Mouse (Mus musculus): ENCODE results near the gene Irgm1. TPM values are rescaled to one million over a fixed set of nuclear protein-coding genes. Genes with fewer than 3 reads are reported as not detected.

Irgm1 gene
- polyA plus RNA-seq, 1 experiment from 2014 or later = 8.4 TPM

DNA sequence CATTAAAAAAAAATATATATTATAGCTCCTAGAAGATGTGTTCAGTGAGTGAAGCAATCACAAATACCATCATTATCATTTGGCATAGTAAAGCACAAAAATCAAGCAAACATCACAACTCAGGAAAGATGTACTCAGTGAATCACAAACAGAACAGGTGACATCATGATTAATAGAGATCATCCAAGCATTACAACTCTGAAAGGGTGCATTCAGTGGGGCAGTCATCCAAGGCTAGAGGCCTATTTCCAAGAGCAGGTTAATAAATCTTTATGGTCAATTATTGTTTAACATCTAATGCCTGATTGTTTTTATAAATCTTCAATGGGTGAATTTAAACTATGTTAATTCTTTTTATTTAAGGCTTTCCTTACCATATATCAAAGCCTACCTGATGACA lies 30.7 kb downstream of the Irgm1 start:
- ATAC-seq (ENCODE audit: extremely low read depth, insufficient number of reproducible peaks, low FRiP score, low TSS enrichment) = no peak

DNA sequence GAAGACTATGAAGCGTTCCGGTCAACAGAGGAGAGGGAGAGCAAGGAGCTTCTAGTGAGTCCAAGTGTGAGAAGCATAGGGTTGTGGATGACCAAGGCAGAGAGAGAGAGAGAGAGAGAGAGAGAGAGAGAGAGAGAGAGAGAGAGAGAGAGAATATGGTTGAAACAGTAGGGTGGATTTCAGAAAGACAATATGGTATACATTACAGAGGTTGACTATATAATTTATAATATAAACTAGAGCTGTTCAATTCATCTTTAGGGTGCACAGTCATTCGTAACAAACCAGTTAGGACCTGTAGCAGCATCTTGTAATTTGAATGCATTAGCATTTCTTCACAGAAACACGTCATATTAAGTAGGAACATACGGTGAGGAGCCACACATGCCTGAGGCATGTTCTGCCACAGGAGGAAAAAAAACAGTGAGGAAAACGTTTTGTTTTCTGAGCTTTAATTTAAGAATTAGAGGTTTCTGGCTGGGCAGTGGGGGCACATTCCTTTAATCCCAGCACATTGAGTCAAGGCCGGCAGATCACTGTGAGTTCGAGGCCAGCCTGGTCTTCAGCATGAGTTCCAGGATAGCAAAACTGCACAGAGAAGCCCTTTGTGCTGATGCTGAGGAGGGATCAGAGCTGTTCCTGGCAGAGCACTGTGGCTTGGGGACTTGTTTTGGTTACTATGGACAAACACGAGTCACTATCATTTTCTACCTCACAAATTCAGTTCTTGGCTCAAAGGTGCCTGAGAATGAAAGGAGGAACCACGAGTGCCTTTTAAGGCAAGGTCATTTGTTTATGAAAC lies 32.4 kb downstream of the Irgm1 start:
- H3K4me1 ChIP-seq = peaks cover 19% of the 10 kb centered on the region
- WGBS = 72% methylated on average over 10 of the region's 10 CpGs
- H3K4me3 ChIP-seq = no peak overlapping the region
- no peak overlapping the region for H3K27ac ChIP-seq (replicated peaks)
- H3K9me3 ChIP-seq = no peaks in the 10 kb centered on the region
- no peak overlapping the region for H3K9ac ChIP-seq
- ATAC-seq (ENCODE audit: extremely low read depth, insufficient number of reproducible peaks, low FRiP score, low TSS enrichment) = no peak
- peaks cover 35% of the 10 kb centered on the region for H3K27me3 ChIP-seq (replicated peaks)
- peak overlapping the region; percentile 92 for H3K4me2 ChIP-seq
- no peaks in the 10 kb centered on the region for H3K36me3 ChIP-seq

More for the DNA sequence above, 30.7 kb downstream of the Irgm1 start:
- Histone ChIP-seq H3K4me2 (no peak overlapping the region), H3K9me3 (no peaks in the 10 kb centered on the region), H3K36me3 (no peaks in the 10 kb centered on the region), H3K27me3 (replicated peaks) (peaks cover 48% of the 10 kb centered on the region), H3K9ac (no peak overlapping the region), H3K4me1 (peaks cover 15% of the 10 kb centered on the region), H3K27ac (replicated peaks) (no peak overlapping the region), H3K4me3 (no peak overlapping the region)

DNA sequence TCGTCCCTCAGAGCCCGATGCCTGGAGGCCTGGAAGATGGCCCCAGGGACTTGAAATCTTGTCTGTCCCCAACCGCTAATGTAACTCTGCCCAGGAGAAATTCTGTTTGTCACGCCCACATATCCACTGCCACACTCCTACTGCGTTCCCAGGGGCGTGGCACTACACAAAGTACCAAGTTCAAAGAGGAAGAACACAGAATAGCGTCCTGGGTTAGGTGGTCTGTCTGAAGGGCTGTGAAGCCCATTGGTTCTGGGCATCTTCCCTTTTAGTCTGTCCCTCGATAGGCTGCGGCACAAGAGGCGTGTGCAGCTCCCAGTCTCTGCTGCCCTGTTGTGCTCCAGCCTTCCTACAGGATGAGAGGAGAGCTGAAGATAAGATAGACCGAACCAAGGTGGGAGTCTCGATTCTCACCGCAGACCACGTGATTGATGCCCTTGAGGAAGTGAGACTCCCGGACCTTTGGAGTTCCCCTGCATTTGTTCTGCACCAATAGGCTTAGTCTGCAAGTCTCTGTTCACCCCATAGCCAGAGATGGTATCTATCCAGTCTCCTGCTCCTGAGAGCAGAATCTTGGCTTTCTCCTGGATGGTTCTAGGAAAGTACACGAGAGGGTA lies 33.2 kb downstream of the Irgm1 start:
- 0 out of 2 replicates have a peak, but pooled peaks have one; percentile 16 for ATAC-seq (ENCODE audit: extremely low read depth, insufficient number of reproducible peaks, low FRiP score, low TSS enrichment)

DNA sequence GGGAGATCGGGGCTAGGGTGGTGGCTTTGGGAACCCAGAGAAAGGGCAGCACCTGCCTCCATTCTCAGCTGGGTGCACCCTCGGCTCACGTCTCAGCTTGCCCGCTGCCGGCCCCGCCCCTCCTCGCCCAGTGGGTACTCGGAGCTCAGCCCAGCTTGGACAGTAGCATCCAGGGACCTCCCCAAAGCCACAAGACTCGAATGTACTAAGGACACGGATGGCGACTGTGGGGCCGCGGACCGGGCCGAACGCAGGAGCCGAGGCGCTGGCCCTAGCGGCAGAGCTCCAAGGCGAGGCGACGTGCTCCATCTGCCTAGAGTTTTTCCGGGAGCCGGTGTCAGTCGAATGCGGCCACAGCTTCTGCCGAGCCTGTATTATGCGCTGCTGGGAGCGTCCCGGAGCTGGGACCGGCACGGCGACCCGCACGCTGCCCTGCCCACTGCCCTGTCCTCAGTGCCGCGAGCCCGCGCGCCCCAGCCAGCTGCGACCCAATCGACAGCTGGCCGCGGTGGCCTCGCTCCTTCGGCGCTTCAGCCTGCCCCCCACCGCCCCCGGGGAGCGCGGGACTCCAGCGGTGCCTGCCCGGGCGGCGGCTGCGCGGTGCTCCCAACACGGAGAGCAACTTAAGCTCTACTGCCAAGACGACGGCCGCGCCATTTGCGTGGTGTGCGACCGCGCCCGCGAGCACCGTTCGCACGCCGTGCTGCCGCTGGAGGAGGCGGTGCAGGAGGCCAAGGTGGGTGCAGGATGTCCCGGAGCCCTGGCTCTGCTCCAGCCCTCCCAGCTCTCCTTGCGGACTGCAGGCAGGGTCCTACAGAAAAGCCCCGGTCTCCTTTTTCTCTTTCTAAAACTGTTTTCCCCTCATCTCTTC lies 33.9 kb downstream of the Irgm1 start:
- Histone ChIP-seq H3K9ac (peak overlapping the region; percentile 88), H3K4me2 (peak overlapping the region; percentile 92), H3K4me1 (peaks cover 19% of the 10 kb centered on the region), H3K27ac (replicated peaks) (peak overlapping the region; percentile 42), H3K4me3 (peak overlapping the region; percentile 89), H3K9me3 (no peaks in the 10 kb centered on the region), H3K27me3 (replicated peaks) (peaks cover 27% of the 10 kb centered on the region), H3K36me3 (no peaks in the 10 kb centered on the region)
- 0 out of 2 replicates have a peak, but pooled peaks have one; percentile 16 for ATAC-seq (ENCODE audit: extremely low read depth, insufficient number of reproducible peaks, low FRiP score, low TSS enrichment)
- under 1% methylated on average over 73 of the region's 77 CpGs for WGBS

More for the DNA sequence above, 33.2 kb downstream of the Irgm1 start:
- Histone ChIP-seq H3K4me1 (peaks cover 19% of the 10 kb centered on the region), H3K4me2 (peak overlapping the region; percentile 92), H3K4me3 (peak overlapping the region; percentile 89), H3K27ac (replicated peaks) (peak overlapping the region; percentile 42), H3K9ac (peak overlapping the region; percentile 88), H3K36me3 (no peaks in the 10 kb centered on the region), H3K9me3 (no peaks in the 10 kb centered on the region), H3K27me3 (replicated peaks) (peaks cover 35% of the 10 kb centered on the region)
- WGBS = 2% methylated on average over 16 of the region's 16 CpGs

DNA sequence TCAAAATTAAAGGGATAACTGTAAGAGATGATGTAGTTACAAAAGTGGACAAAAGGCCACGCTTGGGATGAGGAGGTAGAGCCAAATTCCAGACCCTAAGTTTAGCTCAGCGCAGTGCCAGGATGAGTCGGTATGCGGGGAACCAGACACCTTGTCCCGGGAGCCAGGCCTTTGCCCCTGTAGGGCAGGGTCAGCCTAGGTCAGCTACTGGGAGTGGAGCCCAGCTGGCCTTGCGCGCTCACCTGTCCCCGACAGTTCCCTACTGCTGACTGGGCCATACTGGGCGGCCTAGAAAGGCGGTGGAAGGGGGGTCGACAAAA lies 34.5 kb downstream of the Irgm1 start:
- Histone ChIP-seq H3K4me3 (peak overlapping the region; percentile 89), H3K27ac (replicated peaks) (no peak overlapping the region), H3K4me2 (peak overlapping the region; percentile 92), H3K9me3 (no peaks in the 10 kb centered on the region), H3K9ac (peak overlapping the region; percentile 88), H3K4me1 (peaks cover 19% of the 10 kb centered on the region), H3K36me3 (no peaks in the 10 kb centered on the region), H3K27me3 (replicated peaks) (peaks cover 22% of the 10 kb centered on the region)
- 16% methylated on average over 11 of the region's 11 CpGs for WGBS
- no peak for ATAC-seq (ENCODE audit: extremely low read depth, insufficient number of reproducible peaks, low FRiP score, low TSS enrichment)

DNA sequence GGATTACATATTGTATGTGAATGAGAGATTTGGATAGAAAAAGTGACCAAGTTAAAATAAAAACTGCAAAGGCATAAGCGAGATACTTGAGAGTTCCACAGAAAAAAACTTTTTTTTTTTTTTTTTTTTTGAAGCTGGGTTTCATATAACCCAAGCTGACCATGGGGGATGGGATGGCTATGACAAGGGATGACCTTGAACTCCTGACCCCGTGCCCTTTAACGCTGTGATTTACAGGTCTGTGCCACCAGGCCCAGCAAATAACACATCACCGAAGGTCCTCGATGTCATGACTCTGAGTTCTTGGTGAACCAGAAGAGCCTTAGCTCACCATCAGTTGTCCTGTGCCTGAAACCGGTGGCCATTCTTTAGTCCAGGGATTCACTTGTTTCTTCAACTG lies 35.6 kb downstream of the Irgm1 start:
- Histone ChIP-seq H3K4me3 (no peak overlapping the region), H3K36me3 (no peaks in the 10 kb centered on the region), H3K27me3 (replicated peaks) (peaks cover 22% of the 10 kb centered on the region), H3K9me3 (no peaks in the 10 kb centered on the region), H3K4me1 (peaks cover 19% of the 10 kb centered on the region), H3K27ac (replicated peaks) (no peak overlapping the region), H3K9ac (no peak overlapping the region), H3K4me2 (no peak overlapping the region)
- no peak for ATAC-seq (ENCODE audit: extremely low read depth, insufficient number of reproducible peaks, low FRiP score, low TSS enrichment)
- WGBS = 69% methylated on average over 6 of the region's 6 CpGs

DNA sequence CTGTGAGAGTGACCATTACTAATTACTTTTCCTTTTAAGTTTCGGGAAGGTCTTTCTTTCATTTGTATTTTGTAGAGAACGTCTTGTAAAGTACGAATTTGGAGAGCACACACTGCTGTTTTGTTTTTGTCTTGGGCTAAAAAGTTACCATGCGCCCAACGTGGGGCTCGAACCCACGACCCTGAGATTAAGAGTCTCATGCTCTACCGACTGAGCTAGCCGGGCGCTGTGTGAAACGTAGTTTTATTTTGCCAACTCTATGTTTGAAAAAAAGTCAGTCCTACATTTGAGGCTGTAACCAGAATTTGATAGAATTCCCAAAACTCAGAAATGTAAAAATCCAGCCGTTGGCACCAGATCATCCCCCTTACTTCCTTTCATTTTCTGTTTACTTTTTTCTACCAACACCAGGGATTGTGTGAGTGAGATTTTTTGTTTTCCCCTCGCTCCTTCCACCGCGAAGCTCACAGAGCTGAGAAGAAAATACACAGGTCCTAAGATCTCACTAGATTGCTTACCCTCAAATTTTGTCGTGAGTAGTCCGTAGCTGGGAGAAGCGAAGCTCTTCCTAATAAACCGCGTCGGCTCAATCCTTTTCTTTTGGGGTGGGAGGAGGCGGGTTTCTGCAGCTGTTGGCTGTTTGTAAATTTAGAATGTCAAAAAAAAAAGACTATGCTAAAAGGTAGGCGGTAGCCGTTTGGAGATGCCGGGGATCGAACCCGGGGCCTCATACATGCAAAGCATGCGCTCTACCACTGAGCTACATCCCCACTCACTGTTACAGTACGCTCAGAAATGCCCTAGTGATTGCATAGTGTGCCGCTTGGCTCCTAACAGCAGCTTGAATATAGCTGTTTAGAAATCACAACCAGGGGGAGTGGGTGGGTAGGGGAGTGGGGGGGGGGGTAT lies 37.5 kb downstream of the Irgm1 start:
- H3K27ac ChIP-seq (replicated peaks) = peak overlapping the region; percentile 76
- peak overlapping the region; percentile 76 for H3K4me2 ChIP-seq

DNA sequence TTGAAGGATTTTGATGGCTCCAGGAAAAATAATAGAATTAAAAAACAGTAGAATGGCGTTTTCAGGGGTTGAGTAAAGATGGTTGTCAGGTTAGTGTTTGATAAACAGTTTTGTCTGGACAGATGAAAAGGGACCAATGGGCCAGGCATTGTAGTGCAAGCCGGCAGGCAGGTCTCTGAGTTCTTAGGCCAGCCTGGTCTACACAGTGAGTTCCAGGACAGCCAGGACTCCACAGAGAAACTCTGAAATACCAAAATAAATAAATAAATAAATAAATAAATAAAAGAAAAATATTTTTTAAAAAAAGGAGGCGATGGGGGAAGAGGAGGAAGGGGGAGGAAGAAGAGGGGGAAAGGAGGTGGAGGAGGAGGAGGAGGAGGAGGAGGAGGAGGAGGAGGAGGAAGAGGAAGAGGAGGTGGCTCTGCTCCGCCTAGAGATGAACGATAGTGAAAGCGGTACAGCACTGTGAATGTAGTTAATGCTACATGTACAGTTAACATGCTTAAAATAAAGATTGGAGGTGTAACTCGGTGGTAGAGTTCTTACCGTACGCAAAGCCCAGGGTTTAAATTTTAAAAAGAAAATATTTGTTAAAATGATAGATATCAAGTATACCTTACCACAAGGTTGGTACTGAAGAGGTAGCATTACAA lies 38.3 kb downstream of the Irgm1 start:
- Histone ChIP-seq H3K27me3 (replicated peaks) (peaks cover 14% of the 10 kb centered on the region), H3K4me2 (peak overlapping the region; percentile 76), H3K9me3 (no peaks in the 10 kb centered on the region), H3K4me1 (peaks cover 23% of the 10 kb centered on the region), H3K27ac (replicated peaks) (no peak overlapping the region), H3K4me3 (peak overlapping the region; percentile 79), H3K36me3 (no peaks in the 10 kb centered on the region), H3K9ac (0 out of 2 replicates have a peak overlapping the region, but pooled peaks have one; percentile 28)
- 40% methylated on average over 8 of the region's 9 CpGs for WGBS
- ATAC-seq (ENCODE audit: extremely low read depth, insufficient number of reproducible peaks, low FRiP score, low TSS enrichment) = no peak

More for the DNA sequence above, 37.5 kb downstream of the Irgm1 start:
- Histone ChIP-seq H3K4me1 (peaks cover 29% of the 10 kb centered on the region), H3K36me3 (no peaks in the 10 kb centered on the region), H3K9ac (peak overlapping the region; percentile 87), H3K9me3 (no peaks in the 10 kb centered on the region), H3K4me3 (peak overlapping the region; percentile 79), H3K27me3 (replicated peaks) (peaks cover 14% of the 10 kb centered on the region)
- peak; percentile 71 for ATAC-seq (ENCODE audit: extremely low read depth, insufficient number of reproducible peaks, low FRiP score, low TSS enrichment)
- WGBS = under 1% methylated on average over 30 of the region's 30 CpGs

DNA sequence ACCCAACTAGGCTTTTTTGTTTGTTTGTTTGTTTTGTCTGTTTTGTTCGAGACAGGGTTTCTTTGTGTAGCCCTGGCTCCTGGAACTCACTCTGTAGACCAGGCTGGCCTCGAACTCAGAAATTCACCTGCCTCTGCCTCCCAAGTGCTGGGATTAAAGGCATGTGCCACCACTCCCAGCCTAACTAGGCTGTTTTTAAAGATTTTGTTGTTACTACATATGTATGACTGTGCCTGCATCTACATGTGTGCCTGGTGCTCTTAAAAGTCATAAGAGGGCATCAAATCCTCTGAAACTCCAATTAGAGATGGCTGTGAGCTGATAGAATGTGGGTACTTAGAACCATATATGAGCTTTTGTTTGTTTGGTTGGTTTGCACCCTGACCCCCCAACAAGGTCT lies 40.2 kb downstream of the Irgm1 start:
- 60% methylated on average over 2 of the region's 2 CpGs for WGBS
- Histone ChIP-seq H3K4me1 (peaks cover 22% of the 10 kb centered on the region), H3K27me3 (replicated peaks) (peaks cover 4% of the 10 kb centered on the region; the same call in 1 of the 2 replicates), H3K4me3 (no peak overlapping the region), H3K4me2 (no peak overlapping the region), H3K9ac (no peak overlapping the region), H3K9me3 (no peaks in the 10 kb centered on the region; the same call in 1 of the 2 replicates), H3K36me3 (no peaks in the 10 kb centered on the region), H3K27ac (replicated peaks) (no peak overlapping the region)
- ATAC-seq (ENCODE audit: extremely low read depth, insufficient number of reproducible peaks, low FRiP score, low TSS enrichment) = no peak

DNA sequence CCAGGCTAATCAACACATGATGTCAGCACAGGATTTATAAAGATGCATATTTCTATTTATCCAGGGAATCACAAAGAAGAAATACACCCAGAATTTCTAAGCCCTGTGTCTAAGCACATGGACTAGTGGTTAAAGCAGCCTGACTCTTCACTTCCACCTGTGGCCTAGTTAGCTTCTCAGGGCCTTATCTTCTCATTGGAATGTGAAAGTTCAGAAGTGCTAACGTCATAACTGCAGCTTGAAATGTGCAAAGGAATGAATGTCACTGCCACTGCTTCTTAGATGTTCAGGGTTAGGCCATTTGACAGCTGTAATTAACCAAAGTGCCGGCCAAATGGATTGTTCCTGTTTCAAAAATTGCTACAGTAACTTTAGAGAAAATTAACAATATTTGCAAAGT lies 41.2 kb downstream of the Irgm1 start:
- 32% methylated on average over 2 of the region's 2 CpGs for WGBS

More for the DNA sequence above, 41.2 kb downstream of the Irgm1 start:
- H3K27me3 ChIP-seq (replicated peaks) = no peaks in the 10 kb centered on the region
- 0 out of 2 replicates have a peak overlapping the region, but pooled peaks have one; percentile 15 for H3K27ac ChIP-seq (replicated peaks)
- 0 out of 2 replicates have a peak overlapping the region, but pooled peaks have one; percentile 28 for H3K9ac ChIP-seq
- H3K4me3 ChIP-seq = no peak overlapping the region
- no peak for ATAC-seq (ENCODE audit: extremely low read depth, insufficient number of reproducible peaks, low FRiP score, low TSS enrichment)
- H3K4me1 ChIP-seq = peaks cover 22% of the 10 kb centered on the region
- H3K9me3 ChIP-seq = no peaks in the 10 kb centered on the region; the same call in 1 of the 2 replicates
- no peak overlapping the region for H3K4me2 ChIP-seq
- H3K36me3 ChIP-seq = no peaks in the 10 kb centered on the region

All from heart, embryonic 13.5 days (tissue).